Mouse (Mus musculus) embryo, embryonic 11.5 days (tissue): ENCODE results near the gene Tubd1.
"Not testable (repeated sequence)": the region's sequence is repeated elsewhere in the genome, so short reads cannot be mapped to it uniquely, and the experiment has no call there.

Experiments
- DNase-seq: peaks from one replicate; pipeline ENCODE4 v3.0.0-alpha.2; 2012; ENCODE audit warnings: low read depth, low spot score

Gene Tubd1

DNA sequence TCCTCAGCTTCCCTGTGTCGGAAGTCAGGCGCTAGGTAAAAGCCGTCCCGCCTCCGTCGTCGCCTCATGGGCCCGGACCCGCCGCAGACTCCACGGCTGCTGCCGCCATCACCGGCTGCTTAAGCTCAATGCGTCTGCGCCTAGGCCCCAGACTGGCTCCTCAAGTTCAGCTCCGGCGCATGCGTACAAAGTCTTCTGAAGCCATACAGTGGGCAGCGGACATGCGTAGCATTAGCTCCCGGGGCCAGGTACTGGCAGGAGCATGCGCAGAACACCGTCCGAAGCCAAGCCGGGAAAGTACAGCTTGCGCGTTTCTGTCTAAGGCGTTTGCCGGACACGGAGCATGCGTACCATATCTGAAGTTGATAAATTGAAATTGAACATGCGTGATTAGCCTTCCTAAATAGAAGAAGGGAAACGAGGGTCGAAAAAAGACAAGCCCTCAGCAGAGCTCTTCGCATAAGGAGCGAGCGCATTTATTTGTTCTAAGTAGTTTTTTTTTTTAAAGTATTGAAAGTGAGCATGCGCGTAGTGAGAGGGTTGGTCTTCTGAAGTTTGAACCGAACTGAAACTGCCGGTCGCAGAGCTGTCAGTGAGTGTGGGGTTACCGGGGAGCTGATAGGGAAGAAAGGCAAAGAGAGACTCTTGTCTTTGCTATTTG is at the start of gene Tubd1, which contains the start of gene Rps6kb1:
Gene Tubd1, plus strand, starts transcription at position 353 of the 661 bp plus-strand sequence.
Gene Rps6kb1, minus strand, starts transcription at position 167 of the 661 bp plus-strand sequence.
- DNase-seq: peak; percentile 99

DNA sequence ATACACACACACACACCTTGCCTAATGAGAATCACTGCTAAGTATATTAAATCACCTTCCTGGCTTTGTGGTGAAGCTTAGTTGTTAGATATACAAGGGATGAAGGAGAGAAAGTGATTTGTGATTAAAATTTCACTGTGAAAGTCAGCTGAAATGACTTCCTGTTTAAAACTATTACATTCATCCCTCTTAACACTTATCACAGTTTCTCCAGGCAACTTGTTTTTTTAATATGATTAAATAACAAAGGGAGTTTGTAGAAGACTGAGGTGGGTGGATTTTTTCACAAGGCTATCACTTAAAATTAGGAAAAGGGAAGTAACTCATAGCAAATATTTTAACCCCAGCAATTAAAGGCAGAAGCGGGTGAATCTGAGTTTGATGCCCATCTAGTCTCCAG is 47.4 kb upstream of the Tubd1 start:
- no peak for DNase-seq

DNA sequence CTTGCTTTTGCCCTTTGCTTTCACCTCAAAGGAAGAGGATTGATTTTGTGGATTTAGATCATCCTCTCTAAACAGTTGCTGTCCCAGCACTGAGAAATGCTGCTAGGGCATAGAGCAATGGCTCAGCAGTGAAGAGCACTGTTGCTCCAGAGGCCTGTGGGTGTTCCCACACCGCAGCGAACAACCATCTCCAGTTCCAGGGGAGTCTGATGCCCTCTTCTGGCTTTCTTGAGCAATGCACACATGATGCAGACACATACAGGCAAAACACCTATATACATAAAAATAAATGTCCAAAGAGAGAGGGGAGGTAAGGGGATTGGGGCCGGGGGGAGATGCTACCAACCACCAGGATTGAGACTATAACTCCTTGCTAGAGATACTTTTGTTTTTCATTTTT is 46.9 kb upstream of the Tubd1 start:
- DNase-seq: no peak

DNA sequence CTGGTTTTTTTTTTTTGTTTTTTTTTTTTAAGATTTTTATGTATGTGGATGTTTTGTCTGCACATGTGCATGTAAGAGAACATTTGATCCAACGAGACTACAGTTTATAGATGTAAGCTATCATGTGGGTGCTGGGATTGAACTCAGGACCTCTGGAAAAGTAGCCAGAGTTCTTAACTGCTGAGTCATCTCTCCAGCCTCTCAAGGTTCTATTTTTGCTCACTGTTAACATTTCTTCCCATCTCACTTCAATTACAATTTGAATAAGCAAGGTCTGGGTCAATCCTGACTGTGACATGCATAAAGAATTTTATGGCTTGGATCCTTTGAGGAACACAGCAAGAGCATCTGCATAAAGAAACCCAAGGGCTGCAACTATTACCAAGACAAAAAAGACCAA is 44.0 kb upstream of the Tubd1 start:
- no peak for DNase-seq

DNA sequence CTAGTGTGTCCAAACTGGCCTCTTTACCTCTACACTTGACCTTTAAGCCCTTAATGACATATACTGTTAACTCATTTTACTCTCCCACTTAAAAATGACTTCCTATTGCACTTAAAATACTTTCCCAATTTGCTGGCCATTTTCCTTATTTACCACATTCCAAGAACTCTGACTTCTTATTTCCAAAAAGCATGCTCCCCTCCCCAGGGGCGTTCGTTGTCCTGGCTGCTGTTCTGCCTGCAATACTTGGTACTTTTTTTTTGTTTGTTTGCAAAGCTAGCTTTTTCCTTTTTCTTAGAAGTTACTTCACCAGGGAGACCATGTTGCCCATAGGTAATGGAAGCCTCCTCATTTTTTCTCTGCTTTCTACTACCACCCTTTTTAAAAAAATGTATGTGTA is 41.7 kb upstream of the Tubd1 start:
- DNase-seq: no peak

DNA sequence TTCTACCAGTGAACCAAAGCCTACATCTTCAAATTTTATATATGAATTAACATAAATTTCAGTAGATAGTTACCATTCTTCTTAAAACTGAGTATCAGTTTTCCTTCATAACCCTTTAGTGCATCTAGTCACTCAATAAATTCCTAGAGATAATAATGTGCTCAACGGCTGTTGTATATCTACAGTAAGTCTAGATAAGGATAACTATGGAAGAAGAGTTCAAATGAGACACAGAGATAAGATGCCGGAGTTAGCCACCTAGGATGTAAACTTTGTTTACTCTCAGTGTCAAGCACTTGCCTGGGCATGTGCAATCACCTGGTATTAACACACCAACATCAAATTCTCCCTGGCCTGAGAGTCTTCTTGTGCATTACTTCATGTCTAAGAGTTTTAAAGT is 37.5 kb upstream of the Tubd1 start:
- no peak for DNase-seq

DNA sequence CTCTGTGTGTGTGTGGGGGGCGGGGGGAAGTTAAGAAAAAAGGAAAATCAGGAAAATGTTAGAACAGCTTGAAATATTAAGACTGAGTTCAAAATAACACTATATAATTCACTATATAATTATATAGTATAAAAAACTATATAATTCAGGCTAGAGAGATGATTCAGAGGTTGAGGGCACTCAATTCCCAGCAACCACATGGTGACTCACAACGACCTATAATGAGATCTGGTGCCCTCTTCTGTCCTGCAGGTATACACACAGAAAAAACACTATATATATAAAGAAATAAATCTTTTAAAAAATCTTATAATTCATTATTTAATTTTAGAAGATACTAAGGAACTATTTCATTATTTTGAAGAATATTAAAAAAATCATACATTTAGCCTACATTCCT is 36.8 kb upstream of the Tubd1 start:
- no peak for DNase-seq

DNA sequence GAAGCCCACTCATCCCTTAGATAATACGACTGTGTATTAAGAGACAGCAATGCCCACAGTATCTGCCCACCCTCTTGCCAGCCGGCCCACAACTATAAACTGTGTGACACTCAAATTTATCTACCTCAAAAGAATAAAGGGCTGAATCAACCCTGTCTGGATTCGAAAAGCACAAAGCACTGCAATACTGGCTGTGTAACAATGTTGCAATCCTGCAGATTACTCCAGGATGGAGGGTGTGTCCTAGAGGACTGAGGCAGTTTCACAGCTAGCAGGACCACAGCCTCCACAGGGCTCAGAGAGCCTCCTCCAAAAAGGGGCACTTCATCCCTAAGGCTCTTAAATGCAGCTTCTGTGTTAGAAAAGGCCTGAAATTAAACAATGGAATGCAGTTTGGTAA is 28.2 kb upstream of the Tubd1 start:
- DNase-seq: no peak

DNA sequence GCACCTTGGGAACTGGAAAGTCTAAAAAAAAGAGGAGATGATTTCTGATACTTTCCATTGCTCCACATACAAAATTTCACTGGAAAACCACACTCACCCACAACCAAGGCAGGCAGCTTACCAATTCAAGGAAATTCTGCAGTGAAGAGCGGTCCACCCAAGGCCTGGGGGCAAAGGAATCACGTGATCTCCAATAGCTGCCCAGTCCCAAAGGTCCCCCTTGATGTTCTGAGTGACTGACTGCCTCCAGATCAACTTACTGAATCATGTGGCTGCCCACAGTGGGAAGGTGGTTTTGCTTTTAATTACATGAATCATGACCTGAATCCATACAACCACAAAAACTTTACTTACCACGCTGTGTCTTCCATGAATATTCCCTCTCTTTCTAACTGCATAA is 27.6 kb upstream of the Tubd1 start:
- no peak for DNase-seq

DNA sequence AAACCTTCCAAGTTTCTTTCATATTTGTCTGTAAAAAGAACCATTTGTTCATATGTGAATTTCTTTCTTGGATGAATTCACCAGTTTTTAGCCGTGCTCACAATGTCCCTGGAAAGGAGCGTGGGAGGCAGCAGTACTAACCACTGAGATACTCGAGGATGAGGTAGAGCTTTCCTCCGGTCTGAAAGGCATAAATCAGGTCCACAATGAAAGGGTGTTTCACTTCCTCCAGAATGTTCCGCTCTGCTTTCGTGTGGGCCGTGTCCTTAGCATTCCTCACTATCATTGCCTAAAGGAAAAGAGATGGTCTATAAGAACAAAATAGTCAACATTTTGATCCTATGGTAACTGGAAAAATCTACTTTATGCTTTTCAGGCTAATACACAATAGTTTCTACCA is 25.0 kb upstream of the Tubd1 start:
- no peak for DNase-seq

DNA sequence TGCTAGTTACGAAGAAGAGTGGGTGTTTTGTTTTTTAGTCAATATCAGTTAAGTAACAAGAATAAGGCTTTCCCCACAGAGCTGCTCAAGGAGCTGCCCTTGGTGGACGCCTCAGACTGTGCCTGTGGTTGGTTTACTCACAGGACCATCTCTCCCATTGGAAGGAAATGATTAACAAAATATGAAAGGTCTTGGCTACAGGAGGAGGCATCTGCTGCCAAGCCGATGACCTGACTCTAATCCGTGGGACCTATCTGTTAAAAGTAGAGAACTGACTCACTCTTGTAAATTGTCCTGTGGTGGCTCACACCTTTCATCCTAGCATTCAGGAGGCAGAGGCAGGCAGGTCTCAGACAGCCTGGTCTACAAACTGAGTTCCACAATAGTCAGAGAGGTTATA is 17.3 kb upstream of the Tubd1 start:
- DNase-seq: no peak

DNA sequence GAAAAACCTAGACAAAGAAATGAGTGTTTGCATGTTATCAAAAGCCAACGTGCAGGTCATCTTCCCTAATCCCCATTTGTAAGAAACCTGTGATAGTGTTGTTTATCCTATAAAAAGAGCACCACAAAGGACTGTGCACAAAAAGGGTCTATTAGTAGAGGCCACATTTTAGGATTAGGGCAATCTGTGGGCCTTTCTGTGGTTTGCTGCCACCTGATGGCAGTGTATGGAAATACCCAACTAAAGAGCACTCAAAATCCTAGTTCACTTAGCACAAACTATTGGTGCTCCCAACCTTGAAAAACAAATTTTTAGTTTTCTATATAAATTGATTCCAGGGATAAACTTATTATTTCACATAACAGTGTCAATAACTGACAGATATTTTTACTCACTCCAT is 12.0 kb upstream of the Tubd1 start:
- DNase-seq: no peak

DNA sequence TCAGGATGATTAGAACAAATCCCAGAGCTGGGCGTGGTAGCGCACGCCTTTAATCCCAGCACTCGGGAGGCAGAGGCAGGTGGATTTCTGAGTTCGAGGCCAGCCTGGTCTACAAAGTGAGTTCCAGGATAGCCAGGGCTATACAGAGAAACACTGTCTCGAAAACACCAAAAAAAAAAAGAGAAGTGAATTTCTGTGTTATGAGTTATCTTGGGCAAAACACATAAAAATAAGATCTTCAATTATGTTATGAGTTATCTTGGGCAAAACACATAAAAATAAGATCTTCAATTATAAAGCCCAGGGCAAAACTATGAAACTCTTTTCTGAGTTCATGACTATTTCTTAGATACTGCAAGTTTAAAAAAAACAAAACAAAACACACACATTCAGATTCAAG is 11.5 kb upstream of the Tubd1 start:
- not testable (repeated sequence) for DNase-seq

DNA sequence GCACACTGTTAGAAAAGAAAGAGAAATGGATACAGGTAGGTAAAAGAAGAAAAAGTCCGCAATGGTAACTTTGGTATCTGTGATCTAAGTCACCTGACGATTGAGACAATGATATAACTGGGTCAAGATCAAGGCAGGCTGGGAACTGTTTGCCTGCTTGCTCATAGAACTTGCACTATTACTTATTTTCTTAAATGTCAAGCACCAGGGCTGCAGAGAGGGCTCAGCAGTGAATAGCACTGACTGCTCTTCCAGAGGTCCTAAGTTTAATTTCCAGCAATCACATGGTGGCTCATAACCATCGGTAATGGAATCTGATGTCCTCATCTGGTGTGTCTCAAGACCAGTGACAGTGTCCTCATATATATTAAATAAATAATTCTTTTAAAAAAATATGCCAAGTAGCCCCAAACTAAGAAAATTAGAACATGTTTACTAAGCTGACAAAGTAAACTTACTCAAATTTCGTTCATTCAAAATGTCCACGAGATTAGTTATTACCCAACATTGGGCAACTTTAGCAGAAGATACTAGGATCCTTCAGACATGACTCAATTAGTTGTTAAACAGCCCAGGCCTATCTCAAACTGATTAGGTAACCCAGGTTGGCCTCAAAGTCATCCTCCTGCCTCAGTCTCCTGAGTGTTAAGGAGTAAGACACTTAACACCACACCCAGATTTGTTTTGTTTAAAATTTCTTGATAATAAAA is 10.4 kb upstream of the Tubd1 start:
- DNase-seq: no peak

DNA sequence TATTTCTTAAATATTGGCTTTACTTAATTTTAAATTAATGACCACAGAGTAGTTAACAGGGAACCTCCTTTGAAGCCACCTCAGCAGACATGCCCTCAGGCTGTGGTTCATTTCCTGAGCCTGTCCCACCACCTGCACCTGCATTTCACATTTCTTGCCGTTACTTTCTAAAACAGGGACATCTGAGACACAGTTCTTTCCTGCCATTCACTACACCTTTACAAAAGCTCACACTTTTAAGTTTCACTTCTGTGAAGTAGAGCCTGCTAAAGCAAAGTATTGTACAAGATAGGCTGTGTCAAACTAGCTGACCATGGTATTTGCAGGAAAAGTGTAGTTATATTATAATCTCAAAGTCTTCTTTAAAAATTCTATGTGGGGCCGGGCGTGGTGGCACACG is 6.0 kb upstream of the Tubd1 start:
- DNase-seq: no peak

DNA sequence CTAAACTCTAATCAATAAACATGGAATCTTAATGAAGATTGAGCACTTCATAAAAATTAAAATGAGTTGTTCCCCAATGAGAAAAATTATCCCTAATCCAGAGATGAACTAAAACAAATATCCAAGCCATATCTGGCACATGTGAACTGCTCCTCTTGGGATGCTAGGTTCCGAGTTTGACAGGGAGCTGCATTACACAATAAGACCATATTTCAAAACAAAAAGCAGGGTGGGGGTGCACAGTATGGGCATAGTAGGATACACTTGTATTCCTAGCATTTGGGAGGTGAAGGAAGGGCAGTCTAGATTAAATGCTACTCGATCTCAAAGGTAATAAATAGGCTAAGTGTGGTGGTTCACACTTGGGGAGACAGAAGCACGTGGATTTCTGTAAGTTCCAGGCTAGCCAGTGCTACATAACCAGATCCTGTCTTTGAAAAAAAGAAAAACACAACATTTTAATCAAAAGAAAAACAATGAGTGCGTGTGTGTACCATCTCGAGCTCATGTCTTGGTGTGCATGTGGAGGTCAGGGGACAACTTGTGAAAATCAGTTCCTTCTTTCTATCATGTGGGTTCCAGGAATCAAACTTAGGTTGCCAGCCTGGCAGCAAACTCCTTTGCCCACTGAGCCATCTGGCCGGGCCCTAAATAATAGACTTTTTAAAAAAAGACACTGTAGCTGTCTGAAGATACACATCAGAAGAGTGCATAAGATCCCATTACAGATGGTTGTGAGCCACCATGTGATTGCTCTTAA is 4.9 kb upstream of the Tubd1 start:
- no peak for DNase-seq

DNA sequence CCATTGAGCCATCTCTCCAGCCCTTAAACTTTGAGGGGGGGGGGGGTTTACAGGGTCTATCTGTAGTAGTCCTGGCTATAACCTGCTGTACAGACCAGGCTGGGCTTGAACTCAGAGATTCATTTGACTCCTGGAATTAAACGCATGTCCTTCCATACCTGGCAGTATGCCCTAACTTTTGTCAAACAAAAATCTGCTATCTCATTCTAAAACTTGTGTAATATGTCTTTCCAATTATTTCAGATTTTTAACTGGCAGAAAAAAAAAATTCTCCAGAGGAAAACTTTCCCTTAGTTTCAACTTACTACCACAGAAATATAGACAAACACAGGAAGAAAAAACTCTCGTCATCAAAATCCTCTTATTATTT is 4.3 kb upstream of the Tubd1 start:
- DNase-seq: no peak

DNA sequence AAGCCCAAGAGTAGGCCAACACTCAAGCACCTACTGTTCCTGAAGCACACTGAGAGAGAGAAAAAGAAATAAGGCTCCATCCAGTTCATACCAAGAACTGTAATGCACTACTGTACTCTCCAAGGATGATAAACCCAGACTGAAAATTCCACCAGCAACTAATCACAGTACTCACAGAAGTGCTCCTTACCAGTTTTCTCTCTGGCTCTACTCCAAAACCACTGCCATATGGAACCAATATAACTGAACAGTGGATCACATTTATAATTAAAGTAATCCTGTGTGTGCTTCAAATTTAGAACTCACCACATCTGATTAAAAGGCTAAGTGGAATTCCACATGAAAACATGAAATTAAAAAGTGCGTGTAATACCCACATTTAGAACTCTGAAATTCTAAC is 1.9 kb upstream of the Tubd1 start:
- DNase-seq: no peak

DNA sequence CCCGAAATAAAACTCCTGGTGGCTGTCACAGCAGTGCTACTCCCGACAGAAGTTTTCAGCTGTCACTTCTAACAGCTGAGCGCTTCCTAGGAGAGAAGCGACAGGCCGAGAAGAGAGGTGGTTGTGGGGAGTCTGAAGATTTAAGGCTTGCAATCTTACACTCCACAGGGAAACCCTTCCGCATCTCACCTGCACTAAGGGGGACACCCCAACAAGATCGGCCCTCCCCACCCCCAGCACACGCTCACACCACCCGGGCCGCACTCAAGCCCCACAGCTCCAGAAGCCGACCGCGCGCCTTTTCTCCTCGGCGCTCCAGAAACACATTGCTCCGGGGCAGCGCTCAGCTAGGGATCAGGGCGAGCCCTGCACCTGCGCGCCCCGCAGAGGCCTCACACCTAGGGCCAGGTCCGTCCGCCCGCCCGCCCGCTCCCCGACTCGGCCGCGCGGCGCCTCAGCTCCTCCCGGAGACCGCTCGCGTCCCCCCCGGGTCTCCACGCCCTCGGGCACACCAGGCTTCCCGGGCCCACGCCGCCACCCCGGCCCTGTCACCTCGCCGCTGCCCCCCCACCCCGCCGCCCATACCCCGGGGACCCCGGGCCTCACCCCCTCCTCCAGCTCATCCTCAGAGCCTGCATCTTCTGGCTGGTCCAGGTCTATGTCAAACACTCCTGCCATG is 692 bp upstream of the Tubd1 start:
- no peak for DNase-seq

DNA sequence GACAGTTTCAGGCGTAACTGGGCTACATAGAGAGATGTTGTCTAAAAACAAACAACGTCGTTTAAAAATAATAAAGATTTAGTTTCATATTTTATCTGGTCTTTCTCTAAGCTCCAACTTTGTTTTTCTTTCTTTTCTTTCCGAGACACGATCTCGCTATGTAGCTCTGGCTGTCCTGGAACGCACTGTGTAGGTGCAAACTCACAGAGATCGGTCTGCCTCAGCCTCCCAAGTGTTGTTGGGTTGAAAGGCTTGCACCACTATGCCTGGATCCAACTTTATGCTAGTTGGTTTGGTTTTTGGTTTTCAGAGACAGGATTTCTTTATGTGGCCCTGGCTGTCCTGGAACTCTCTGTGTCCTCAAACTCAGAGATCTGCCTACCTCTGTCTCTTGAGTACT is 765 bp downstream of the Tubd1 start:
- no peak for DNase-seq

DNA sequence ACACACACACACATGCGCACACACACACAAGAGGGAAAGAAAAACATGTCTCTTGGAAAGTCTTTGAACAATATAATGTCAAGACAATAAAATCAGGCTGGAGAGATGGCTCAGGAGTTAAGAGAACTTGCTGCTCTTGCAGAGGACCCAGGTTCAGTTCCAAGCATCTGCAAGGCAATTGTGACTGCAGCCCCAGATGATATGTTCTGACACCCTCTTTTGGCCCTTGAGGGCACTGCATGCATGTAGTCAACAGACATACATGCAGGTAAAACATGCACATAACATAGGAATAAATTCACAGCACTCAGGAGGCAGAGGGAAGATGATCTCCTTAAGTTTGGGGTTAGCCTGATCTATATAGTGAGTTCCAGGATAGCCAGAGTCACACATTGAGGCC is 2.6 kb downstream of the Tubd1 start:
- DNase-seq: no peak

DNA sequence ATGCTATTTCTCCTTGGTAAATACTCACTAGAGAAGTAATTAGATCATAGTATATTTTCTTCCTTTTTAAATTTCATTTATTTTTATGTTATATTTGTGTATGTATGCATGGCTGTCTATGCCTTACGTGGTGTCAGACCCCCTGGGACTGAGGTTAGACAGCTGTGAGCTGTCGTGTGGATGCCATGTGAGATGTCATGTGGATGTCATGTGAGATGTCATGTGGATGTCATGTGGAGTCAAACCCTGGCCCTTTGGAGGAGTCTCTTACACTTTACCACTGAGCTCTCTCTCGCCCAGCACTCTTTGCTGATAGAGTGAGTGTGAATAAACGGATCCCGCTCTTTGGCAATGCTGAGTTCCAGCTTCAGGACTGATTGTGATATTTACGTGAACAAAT is 8.7 kb downstream of the Tubd1 start:
- no peak for DNase-seq
